Mouse (Mus musculus) kidney, adult 2 months (tissue): ENCODE results near the gene Zcchc18.

ENCODE experiments used
- CTCF ChIP-seq: fragments of 200-500 bp; conservative IDR thresholded peaks from 2 replicates; pipeline ENCODE4 v1.5.1; 2011; ENCODE audit warnings: low read depth, mild to moderate bottlenecking, control low read depth, low read length, moderate library complexity, mixed read lengths; ENCODE audit not compliant: insufficient read depth, insufficient read length
- POLR2A ChIP-seq: fragments of 200-500 bp; IDR thresholded peaks from one replicate; pipeline ENCODE4 v1.6.1; 2011; ENCODE audit warnings: low read depth, low read length, control low read depth

- no peak for TF ChIP-seq CTCF
- TF ChIP-seq POLR2A, result no peak
These were observed 45.5 kb downstream of the Zcchc18 start for GRCm38 (mm10) chrX:137038502-137038901.
